Comparison of ENCODE assay signal across 9 mouse cellular contexts in the genomic region with DNA sequence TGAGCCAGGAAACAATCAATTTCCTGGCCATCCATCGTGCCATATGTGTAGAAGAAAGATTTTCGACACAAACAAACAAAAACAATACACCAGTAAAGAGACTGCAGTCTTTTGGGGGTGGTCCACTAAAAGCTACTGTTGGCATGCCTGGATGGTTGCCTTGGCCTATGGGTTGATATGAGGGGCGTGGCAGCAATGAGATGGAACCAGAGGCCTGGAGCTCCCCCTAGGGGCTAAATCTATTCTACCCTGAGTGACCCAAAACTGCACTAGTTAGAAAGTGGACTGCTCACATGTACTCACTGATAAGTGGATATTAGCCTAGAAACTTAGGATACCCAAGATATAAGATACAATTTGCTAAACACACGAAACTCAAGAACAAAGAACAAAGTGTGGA.
A peak's percentile ranks its signal among the peaks of the same experiment; 100 is the strongest.
DNase-seq lines count a peak whose midpoint lies in the region; ATAC-seq and TF ChIP-seq lines count a peak whose summit lies in the region.
"Had no signal": no experiment of that assay in that cellular context is flagged by ENCODE, and none has a peak within 500 bp of the region (broad histone marks: within the 10 kb centered on the region; RNA-seq: fewer than 3 reads in every experiment).

No protein-coding gene starts in this region.

- H3K9me3 ChIP-seq in kidney, embryonic 16.5 days (ENCODE audit: low read length), result no peaks in the 10 kb centered on the region
- H3K9me3 ChIP-seq in midbrain, embryonic 14.5 days (ENCODE audit: control insufficient read depth, low read length), result no peaks in the 10 kb centered on the region
- H3K9me3 ChIP-seq: liver, embryonic 15.5 days had no signal

- CTCF ChIA-PET in Patski (lab: Charles Lee), result interaction anchor here (1.1 to 1.2 kb wide), 2 partner anchors 66 to 257 kb away, joined by 3 read pairs; no protein-coding TSS in a partner anchor

- POLR2A ChIA-PET in Patski (lab: Charles Lee), result no interaction called here

- H3K9ac ChIP-seq in kidney, embryonic 16.5 days (replicated peaks; ENCODE audit: low read length), result no peak overlapping the region
- no peak overlapping the region for H3K9ac ChIP-seq in midbrain, embryonic 14.5 days (replicated peaks; ENCODE audit: low read length)
- H3K9ac ChIP-seq: liver, embryonic 15.5 days had no signal

- intact Hi-C loops in heart, postnatal 25 days (cut with DNase I), result no loop called here
- intact Hi-C loops in left cerebral cortex, postnatal 25 days (cut with DNase I), result loop anchor here (5.0 kb wide), 1 partner anchor 257 kb away; the partner anchor contains the start of gene Cd200r1

- no peak overlapping the region for H3K4me3 ChIP-seq in kidney, embryonic 16.5 days (ENCODE audit: low read length)
- H3K4me3 ChIP-seq in midbrain, embryonic 14.5 days (replicated peaks; ENCODE audit: low read depth, low read length), result no peak overlapping the region
- H3K4me3 ChIP-seq: liver, embryonic 15.5 days had no signal

- H3K4me2 ChIP-seq in kidney, embryonic 16.5 days (replicated peaks; ENCODE audit: low read depth, low read length), result no peak overlapping the region
- H3K4me2 ChIP-seq in midbrain, embryonic 14.5 days (ENCODE audit: low read length), result no peak overlapping the region
- H3K4me2 ChIP-seq: liver, embryonic 15.5 days had no signal

- DNase-seq in kidney, adult 11 months, result peak; percentile 11
- no peak for DNase-seq in Patski (ENCODE audit: low read depth, low spot score)
- DNase-seq in cerebellum, postnatal 10 days, result peak; percentile 52
- DNase-seq in heart, postnatal 25 days (ENCODE audit: low spot score), result peak; percentile 15
- peak; percentile 42 to 60 for DNase-seq in left cerebral cortex, postnatal 25 days (ENCODE audit: low spot score in 2 of 2)
- DNase-seq in natural killer cell, adult 2 months (ENCODE audit: low spot score in 2 of 2), result peak; percentile 69 to 78
- DNase-seq in midbrain, embryonic 14.5 days, result no peak

- 68% methylated on average over 4 of the region's 4 CpGs for WGBS in kidney, embryonic 16.5 days
- 66% methylated on average over 4 of the region's 4 CpGs for WGBS in midbrain, embryonic 14.5 days

- no peak for ATAC-seq in kidney, embryonic 16.5 days (ENCODE audit: low FRiP score, low TSS enrichment)
- no peak for ATAC-seq in Patski
- ATAC-seq in midbrain, embryonic 14.5 days (ENCODE audit: low FRiP score, low TSS enrichment), result no peak

- no peaks in the 10 kb centered on the region for H3K36me3 ChIP-seq in kidney, embryonic 16.5 days (ENCODE audit: insufficient read depth, low read length)
- H3K36me3 ChIP-seq in midbrain, embryonic 14.5 days (ENCODE audit: control insufficient read depth, insufficient read depth, low read length), result no peaks in the 10 kb centered on the region
- H3K36me3 ChIP-seq: liver, embryonic 15.5 days had no signal

- H3K27ac ChIP-seq in kidney, embryonic 16.5 days (ENCODE audit: low read length), result no peak overlapping the region
- H3K27ac ChIP-seq in midbrain, embryonic 14.5 days (replicated peaks; ENCODE audit: low read depth, low read length), result no peak overlapping the region
- H3K27ac ChIP-seq: liver, embryonic 15.5 days had no signal

- in situ Hi-C loops in Patski (cut with MboI; ENCODE audit: low pct_unique_long_range_greater_than_20kb), result no loop called here

- no peaks in the 10 kb centered on the region for H3K27me3 ChIP-seq in kidney, embryonic 16.5 days (ENCODE audit: insufficient read depth, low read length)
- no peaks in the 10 kb centered on the region for H3K27me3 ChIP-seq in Patski
- H3K27me3 ChIP-seq in midbrain, embryonic 14.5 days (ENCODE audit: control insufficient read depth, insufficient read depth, low read length), result no peaks in the 10 kb centered on the region
- H3K27me3 ChIP-seq: liver, embryonic 15.5 days had no signal

- TF ChIP-seq CTCF in Patski (IDR thresholded peaks at IDR 0.05), result peak; percentile 56

- no peaks in the 10 kb centered on the region for H3K4me1 ChIP-seq in kidney, embryonic 16.5 days (ENCODE audit: insufficient read depth, low read length)
- no peaks in the 10 kb centered on the region for H3K4me1 ChIP-seq in midbrain, embryonic 14.5 days (ENCODE audit: control insufficient read depth, insufficient read depth, low read length)

Comparison
In these comparisons a context has a peak if more than half of its experiments do, and no peak if none do; other contexts are left out.
1. DNase-seq: peak in kidney, adult 11 months (single experiment), cerebellum, postnatal 10 days (2 of 2), heart, postnatal 25 days (single experiment), left cerebral cortex, postnatal 25 days (2 of 2) and natural killer cell, adult 2 months (2 of 2); none in Patski (single experiment) and midbrain, embryonic 14.5 days (single experiment).